Mouse (Mus musculus): ENCODE measurements around the gene Thap8. TPM values are rescaled to one million over a fixed set of nuclear protein-coding genes. Genes with fewer than 3 reads are reported as not detected.
A peak's percentile ranks its signal among the peaks of the same experiment; 100 is the strongest.

The Thap8 gene
- polyA plus RNA-seq, 1 experiment from 2014 or later = 0.79 TPM

DNA sequence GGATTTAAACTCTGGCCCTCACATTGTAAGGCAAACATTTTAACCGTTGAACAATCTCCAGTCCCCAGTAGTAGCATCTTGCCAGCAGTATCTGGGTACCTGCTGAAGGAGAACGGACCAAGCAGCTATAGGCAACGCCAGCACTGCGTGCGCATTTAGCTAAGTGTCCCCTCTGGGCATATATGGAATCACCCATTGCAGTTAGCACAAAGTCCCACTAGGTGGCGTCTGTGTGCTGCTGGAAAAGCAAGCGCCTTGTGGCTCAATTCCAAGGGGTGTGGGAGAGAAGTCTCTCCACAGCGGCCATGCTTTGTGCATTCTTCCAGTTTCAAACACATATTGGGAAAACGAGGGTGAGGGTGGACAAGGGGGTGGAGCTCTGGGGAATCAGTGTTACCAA lies 56.5 kb downstream of the Thap8 start:
- peak; percentile 43; the same call in 1 of the 2 replicates for ATAC-seq
- H3K4me2 ChIP-seq (replicated peaks) = no peak overlapping the region
- H3K4me3 ChIP-seq (replicated peaks) = no peak overlapping the region
- no peak overlapping the region for H3K27ac ChIP-seq
- no peak overlapping the region for H3K9ac ChIP-seq (replicated peaks)
- H3K9me3 ChIP-seq = no peaks in the 10 kb centered on the region
- H3K36me3 ChIP-seq = no peaks in the 10 kb centered on the region
- peaks cover 37% of the 10 kb centered on the region for H3K27me3 ChIP-seq
- peaks cover 17% of the 10 kb centered on the region for H3K4me1 ChIP-seq (replicated peaks)
- WGBS = 3% methylated on average over 9 of the region's 9 CpGs

DNA sequence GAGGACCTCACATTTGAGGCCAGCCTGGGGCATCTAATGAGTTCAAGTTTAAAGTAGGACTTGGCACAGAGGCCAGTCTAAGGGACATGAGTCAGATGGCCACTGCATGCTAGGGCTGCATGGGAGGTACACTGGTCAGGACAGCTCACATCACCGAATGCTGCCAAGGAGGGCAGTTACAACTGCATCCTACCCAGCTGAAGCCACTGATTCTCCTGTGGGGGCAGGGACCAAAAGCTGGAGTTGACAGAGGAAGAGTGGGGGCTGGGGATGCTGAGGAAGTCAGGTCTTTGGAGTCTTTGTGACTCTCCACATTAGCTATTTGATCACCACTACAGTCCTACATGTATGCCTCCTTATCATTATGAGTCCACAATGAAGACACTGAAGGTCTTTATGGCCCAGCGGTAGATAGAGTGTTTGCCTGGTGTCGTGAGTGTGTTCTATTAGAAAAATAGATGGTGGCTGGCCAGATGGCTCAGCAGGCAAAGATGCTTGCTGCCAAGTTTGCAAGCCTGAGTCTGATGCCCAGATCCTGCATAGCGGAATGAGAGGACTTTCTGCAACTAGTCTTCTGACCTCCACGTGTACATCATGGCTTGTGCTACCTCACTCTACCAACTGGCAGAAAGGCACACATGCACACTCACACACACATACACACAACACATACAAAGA lies 59.7 kb downstream of the Thap8 start:
- H3K27ac ChIP-seq = no peak overlapping the region
- H3K36me3 ChIP-seq = no peaks in the 10 kb centered on the region
- ATAC-seq = no peak
- H3K4me1 ChIP-seq (replicated peaks) = no peaks in the 10 kb centered on the region
- 73% methylated on average over 5 of the region's 5 CpGs for WGBS
- no peaks in the 10 kb centered on the region for H3K9me3 ChIP-seq
- no peak overlapping the region for H3K4me2 ChIP-seq (replicated peaks)
- peaks cover 37% of the 10 kb centered on the region for H3K27me3 ChIP-seq
- no peak overlapping the region for H3K4me3 ChIP-seq (replicated peaks)
- no peak overlapping the region for H3K9ac ChIP-seq (replicated peaks)

Other genes with a start within 250 kb of the Thap8 start
- gene Zfp14, start 228.7 kb upstream of the Thap8 start, polyA plus RNA-seq (2015; fragmentation: Nextera tagmentation; extraction: Ambion mirVana) = 10.4 and 12.5 TPM in 2 replicates
- 11.7 and 13.8 TPM in 2 replicates for gene Zfp82, start 207.2 kb upstream of the Thap8 start, polyA plus RNA-seq (2015; fragmentation: Nextera tagmentation; extraction: Ambion mirVana)
- gene Gm26920, start 189.7 kb upstream of the Thap8 start, polyA plus RNA-seq (2015; fragmentation: Nextera tagmentation; extraction: Ambion mirVana) = 1.1 and 4.4 TPM in 2 replicates
- gene Zfp566, start 189.6 kb upstream of the Thap8 start, polyA plus RNA-seq (2015; fragmentation: Nextera tagmentation; extraction: Ambion mirVana) = 19.3 and 20.4 TPM in 2 replicates
- 112 and 115 TPM in 2 replicates for gene Zfp260, start 185.3 kb upstream of the Thap8 start, polyA plus RNA-seq (2015; fragmentation: Nextera tagmentation; extraction: Ambion mirVana)
- 16.1 and 19.4 TPM in 2 replicates for gene Zfp382, start 158.2 kb upstream of the Thap8 start, polyA plus RNA-seq (2015; fragmentation: Nextera tagmentation; extraction: Ambion mirVana)
- gene Zfp146, start 110.3 kb upstream of the Thap8 start, polyA plus RNA-seq (2015; fragmentation: Nextera tagmentation; extraction: Ambion mirVana) = 18.9 and 22.8 TPM in 2 replicates
- 3.0 and 4.4 TPM in 2 replicates for gene Cox7a1, start 96.0 kb upstream of the Thap8 start, polyA plus RNA-seq (2015; fragmentation: Nextera tagmentation; extraction: Ambion mirVana)
- gene Capns1, start 81.3 kb upstream of the Thap8 start, polyA plus RNA-seq (2015; fragmentation: Nextera tagmentation; extraction: Ambion mirVana) = 57.2 and 64.1 TPM in 2 replicates
- gene Polr2i, start 48.1 kb upstream of the Thap8 start, polyA plus RNA-seq (2015; fragmentation: Nextera tagmentation; extraction: Ambion mirVana) = 181 and 186 TPM in 2 replicates
- gene Tbcb, start 47.8 kb upstream of the Thap8 start, polyA plus RNA-seq (2015; fragmentation: Nextera tagmentation; extraction: Ambion mirVana) = 359 and 362 TPM in 2 replicates
- not detected in 2 replicates for gene Ovol3, start 44.4 kb upstream of the Thap8 start, polyA plus RNA-seq (2015; fragmentation: Nextera tagmentation; extraction: Ambion mirVana)
- 5.9 and 6.4 TPM in 2 replicates for gene Wdr62, start 325 bp downstream of the Thap8 start, polyA plus RNA-seq (2015; fragmentation: Nextera tagmentation; extraction: Ambion mirVana)
- gene Clip3, start 11.6 kb downstream of the Thap8 start, polyA plus RNA-seq (2015; fragmentation: Nextera tagmentation; extraction: Ambion mirVana) = 92.0 and 99.2 TPM in 2 replicates
- 128 and 132 TPM in 2 replicates for gene Alkbh6, start 28.6 kb downstream of the Thap8 start, polyA plus RNA-seq (2015; fragmentation: Nextera tagmentation; extraction: Ambion mirVana)
- gene Syne4, start 34.7 kb downstream of the Thap8 start, polyA plus RNA-seq (2015; fragmentation: Nextera tagmentation; extraction: Ambion mirVana) = 10.8 and 11.7 TPM in 2 replicates
- not detected in 2 replicates for gene E130208F15Rik, start 41.6 kb downstream of the Thap8 start, polyA plus RNA-seq (2015; fragmentation: Nextera tagmentation; extraction: Ambion mirVana)
- 21.2 and 23.6 TPM in 2 replicates for gene Sdhaf1, start 43.8 kb downstream of the Thap8 start, polyA plus RNA-seq (2015; fragmentation: Nextera tagmentation; extraction: Ambion mirVana)
- 11.4 and 13.0 TPM in 2 replicates for gene Lrfn3, start 82.7 kb downstream of the Thap8 start, polyA plus RNA-seq (2015; fragmentation: Nextera tagmentation; extraction: Ambion mirVana)
- 21.0 and 23.8 TPM in 2 replicates for gene Tyrobp, start 133.7 kb downstream of the Thap8 start, polyA plus RNA-seq (2015; fragmentation: Nextera tagmentation; extraction: Ambion mirVana)
- gene Hcst, start 139.8 kb downstream of the Thap8 start, polyA plus RNA-seq (2015; fragmentation: Nextera tagmentation; extraction: Ambion mirVana) = 0.54 TPM in 1 of 2 replicates, not detected in the other
- 1.2 and 1.3 TPM in 2 replicates for gene Nfkbid, start 141.6 kb downstream of the Thap8 start, polyA plus RNA-seq (2015; fragmentation: Nextera tagmentation; extraction: Ambion mirVana)
- 521 and 559 TPM in 2 replicates for gene Aplp1, start 165.4 kb downstream of the Thap8 start, polyA plus RNA-seq (2015; fragmentation: Nextera tagmentation; extraction: Ambion mirVana)
- gene Kirrel2, start 177.6 kb downstream of the Thap8 start, polyA plus RNA-seq (2015; fragmentation: Nextera tagmentation; extraction: Ambion mirVana) = 3.1 and 3.6 TPM in 2 replicates
- gene Nphs1, start 178.2 kb downstream of the Thap8 start, polyA plus RNA-seq (2015; fragmentation: Nextera tagmentation; extraction: Ambion mirVana) = 0.78 and 0.94 TPM in 2 replicates
- gene Prodh2, start 213.5 kb downstream of the Thap8 start, polyA plus RNA-seq (2015; fragmentation: Nextera tagmentation; extraction: Ambion mirVana) = not detected in 2 replicates